Mouse (Mus musculus): ENCODE measurements around the gene Ugt8a.

Gene Ugt8a

GRCm38 (mm10) chr3:125861601-125862000 is 76.8 kb downstream of the Ugt8a start:
- DNase-seq = no peak

GRCm38 (mm10) chr3:125849163-125849872 is 89.1 kb downstream of the Ugt8a start:
- peak; percentile 18 for DNase-seq

GRCm38 (mm10) chr3:125828051-125828450 is 110.4 kb downstream of the Ugt8a start:
- no peak for DNase-seq

GRCm38 (mm10) chr3:125827256-125827655 is 111.2 kb downstream of the Ugt8a start:
- no peak for DNase-seq

- no peak for DNase-seq
These were observed 118.7 kb downstream of the Ugt8a start for GRCm38 (mm10) chr3:125819741-125820140.
